Mouse (Mus musculus) kidney, postnatal 4 days (tissue): Measurements from ENCODE around the gene Sipa1l3.

Experiments used
- DNase-seq, 2 experiments: peaks; one replicate each; pipeline ENCODE4 v3.0.0; 2021; ENCODE audit warnings: mixed read lengths in 2 of 2

The Sipa1l3 gene

GRCm38 (mm10) chr7:29367166-29368003, 151.1 kb downstream of the Sipa1l3 start:
- no peak for DNase-seq

- peak; percentile 54 to 56 for DNase-seq
These were observed 154.4 kb downstream of the Sipa1l3 start for GRCm38 (mm10) chr7:29364052-29364451.

- DNase-seq: no peak
These were observed 156.9 kb downstream of the Sipa1l3 start for GRCm38 (mm10) chr7:29361497-29361896.

DNA sequence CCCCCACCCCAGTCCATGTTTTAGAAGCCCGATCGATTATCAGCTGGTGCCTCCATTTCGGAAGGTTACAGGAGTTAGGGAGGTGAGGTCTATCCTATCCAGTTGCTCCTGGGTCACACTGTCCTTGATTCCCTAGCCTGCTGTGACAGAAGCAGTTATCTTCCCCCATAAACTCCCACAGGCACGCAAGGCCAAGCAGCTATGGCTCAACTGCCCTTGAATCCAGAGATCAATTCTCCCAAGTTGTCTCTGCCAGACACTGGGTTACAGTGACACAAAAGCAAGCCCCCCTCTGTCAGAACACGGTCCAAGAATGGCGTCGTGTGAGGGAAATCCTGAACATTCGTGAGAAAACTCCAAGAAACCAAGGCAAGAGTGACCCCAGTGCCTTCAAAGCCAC, 163.0 kb downstream of the Sipa1l3 start:
- no peak for DNase-seq

GRCm38 (mm10) chr7:29354161-29354560, 164.3 kb downstream of the Sipa1l3 start:
- no peak for DNase-seq

DNA sequence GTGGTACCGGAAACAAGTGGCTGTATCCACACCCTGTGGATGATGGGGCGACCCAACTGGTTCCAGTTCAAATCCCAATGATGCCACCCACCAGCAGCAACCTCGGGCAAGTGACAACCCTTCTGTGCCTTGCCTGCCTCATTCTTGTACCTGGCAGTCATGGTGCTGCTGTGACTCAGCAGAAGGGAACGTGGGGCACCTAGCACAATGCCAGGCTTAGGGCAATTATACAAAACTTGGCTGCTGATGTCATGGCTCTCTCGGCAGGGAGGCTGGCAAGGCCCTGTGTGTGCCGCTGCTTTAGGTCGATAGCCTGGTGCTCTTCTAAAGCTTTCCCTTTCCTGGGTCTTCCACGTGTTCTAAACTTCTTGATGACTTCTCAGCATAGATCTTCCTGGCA, 166.2 kb downstream of the Sipa1l3 start:
- no peak for DNase-seq

- DNase-seq: no peak
These were observed 168.0 kb downstream of the Sipa1l3 start for GRCm38 (mm10) chr7:29350489-29350888.

GRCm38 (mm10) chr7:29346212-29346611, 172.2 kb downstream of the Sipa1l3 start:
- DNase-seq: no peak

- no peak for DNase-seq
These were observed 172.9 kb downstream of the Sipa1l3 start for GRCm38 (mm10) chr7:29345534-29345933.

DNA sequence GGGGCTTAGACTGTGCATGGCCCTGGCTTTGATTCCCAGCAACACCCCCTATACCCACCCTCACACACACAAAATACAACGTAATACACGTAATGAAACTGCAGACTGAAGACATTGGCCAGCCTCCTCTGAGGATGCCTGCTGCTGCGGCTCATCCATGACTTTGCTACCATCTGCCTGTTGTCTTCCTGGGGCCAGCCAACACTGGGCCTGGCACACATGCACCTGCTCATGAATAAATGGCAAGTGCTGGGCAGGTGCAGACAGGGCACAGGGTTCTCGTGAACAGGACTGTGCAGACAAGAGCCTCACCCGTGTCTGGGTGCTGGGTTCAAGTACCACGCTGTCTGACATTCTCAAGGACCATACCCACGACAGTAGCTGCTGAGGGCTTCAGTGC, 174.7 kb downstream of the Sipa1l3 start:
- DNase-seq: no peak

DNA sequence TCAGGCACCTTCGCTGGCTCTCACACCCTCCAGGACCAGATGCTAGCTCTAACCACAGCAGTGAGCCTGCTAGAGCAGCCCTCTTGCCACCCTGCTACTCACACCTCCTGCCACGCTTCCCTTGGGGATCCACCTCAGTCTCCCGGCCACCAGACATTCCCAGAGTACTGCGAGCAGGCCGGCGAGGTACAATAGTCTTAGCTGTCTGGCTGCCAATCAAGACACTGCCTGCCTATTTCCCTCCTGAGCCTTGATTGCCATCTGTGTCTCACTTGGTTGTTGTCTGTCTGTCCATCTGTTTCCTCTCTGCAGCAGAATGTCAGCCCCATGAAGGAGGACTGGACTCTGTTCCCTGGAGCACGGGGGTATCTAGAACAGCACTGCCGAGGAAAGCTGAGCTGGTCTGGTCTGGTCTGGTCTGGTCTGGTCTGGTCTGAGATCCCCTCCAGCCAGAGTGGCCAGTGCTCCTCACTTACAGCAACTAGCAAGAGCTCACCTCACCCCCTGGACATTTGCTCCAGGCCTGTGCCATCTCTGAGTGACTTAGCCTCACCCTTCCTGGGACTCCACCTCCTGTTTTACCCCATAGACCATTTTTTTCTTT, 175.8 kb downstream of the Sipa1l3 start:
- DNase-seq: no peak

DNA sequence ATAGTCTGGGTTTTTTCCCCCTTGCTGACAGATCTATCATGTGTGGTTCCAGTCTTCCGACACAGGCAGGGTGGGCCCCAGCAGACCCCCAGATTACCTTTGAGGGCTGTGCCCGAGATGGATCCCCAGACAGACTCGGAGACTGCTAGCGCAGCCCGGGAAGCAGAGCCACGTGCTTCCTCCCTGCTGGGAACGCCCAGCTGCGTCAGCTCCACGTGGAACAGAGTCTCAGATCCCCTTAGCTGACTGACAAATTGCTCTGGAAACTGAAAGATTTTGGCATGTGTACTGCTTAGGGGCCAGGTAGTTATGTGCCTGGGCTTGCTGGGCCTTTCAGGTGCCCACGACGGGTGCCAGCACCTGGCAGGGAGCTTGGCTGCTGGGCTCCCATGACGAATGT, 176.7 kb downstream of the Sipa1l3 start:
- no peak for DNase-seq

GRCm38 (mm10) chr7:29340838-29341237, 177.6 kb downstream of the Sipa1l3 start:
- DNase-seq: no peak

DNA sequence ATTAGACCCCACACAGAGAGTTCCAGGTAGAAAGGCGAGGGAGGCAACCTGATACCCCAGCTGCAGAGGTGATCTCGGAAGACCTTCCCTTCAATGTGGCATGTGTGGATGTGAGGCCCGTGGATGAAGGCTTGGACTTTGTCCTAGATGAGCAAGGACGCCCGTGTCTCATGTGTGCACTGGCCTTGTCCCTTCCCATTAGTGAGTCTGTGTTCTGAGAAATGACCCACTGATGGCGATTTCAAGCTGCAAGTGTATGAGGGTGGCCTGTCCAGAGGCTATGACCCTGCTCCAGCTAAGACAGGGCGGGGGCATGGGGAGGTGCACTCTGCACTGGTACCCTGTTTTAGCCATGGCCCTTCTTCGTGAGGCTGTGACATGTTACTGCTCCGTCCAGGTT, 178.2 kb downstream of the Sipa1l3 start:
- no peak for DNase-seq

DNA sequence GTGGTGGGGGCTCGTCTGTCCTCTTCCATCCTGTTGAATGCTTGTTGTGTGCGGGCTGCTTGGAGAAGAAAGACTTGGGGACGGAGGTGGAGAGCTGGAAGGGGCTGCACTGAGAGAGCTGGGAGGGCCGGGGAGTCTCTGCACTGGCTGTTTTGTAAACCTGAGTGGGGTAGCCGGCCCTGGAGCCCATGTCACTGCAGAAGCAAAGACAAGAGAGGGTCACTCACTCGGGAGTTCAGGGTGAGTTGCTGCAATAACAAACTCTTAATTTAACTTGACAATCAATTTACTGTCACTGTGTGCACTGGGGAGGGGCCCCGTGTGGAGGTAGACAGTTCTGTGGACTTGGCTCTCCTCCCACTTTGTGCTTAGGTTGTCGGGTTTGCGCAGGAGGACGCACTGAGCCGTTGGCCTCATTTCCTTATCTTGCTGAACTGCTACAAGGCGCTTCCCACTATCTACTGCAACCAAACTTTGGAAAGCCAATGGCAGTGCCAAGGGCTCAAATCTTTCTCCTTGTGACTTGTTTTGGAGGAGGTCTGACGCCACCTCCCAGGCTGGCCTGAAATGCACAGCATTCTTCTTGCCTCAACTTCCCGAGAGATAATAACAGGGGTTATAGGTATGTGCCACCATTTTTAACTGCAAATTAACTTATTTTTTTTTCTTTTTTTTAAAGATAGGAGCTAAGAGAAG, 179.3 kb downstream of the Sipa1l3 start:
- DNase-seq: peak in 1 of 2 experiments; percentile 42

- peak in 1 of 2 experiments; percentile 44 for DNase-seq
These were observed 180.0 kb downstream of the Sipa1l3 start for GRCm38 (mm10) chr7:29338351-29338919.

- no peak for DNase-seq
These were observed 180.7 kb downstream of the Sipa1l3 start for GRCm38 (mm10) chr7:29337766-29338165.

- no peak for DNase-seq
These were observed 181.6 kb downstream of the Sipa1l3 start for GRCm38 (mm10) chr7:29336795-29337319.

DNA sequence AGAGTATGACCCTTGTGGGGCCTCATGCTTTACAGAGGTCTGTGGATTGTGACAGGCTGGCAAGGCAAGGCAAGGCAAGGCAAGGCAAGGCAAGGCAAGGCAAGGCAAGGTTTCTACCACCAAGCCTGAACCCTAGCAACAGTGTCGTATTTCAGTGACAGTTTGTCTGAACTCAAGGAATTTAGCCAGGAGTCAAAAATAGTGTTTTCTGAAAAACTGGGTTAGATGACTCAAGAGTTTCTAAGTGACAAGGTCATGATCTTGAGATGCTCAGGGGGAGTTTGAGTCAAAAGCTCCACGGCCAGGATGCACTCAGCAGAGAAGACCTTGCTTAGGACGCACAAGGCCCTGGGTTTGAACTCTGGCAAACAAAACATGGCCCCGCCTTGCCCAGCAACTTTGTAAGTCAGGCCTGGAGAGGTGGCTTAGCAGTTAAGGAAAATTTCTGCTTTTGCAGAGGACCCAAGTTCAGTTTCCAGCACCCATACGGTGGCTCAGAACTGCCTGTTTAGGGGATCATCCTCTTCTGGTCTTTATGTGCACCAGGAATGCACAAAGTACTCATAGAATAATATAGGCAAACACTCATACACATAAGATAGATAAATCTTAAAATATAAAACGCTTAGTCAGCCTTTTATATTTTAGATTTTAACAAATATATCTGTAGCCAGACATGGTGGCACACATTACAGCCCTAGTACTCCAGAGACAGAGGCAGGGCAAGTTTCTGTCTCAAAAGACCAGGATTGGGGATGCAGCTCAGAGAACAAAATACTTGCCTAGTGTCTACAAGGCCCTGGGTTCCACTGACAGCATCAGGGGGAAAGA, 182.4 kb downstream of the Sipa1l3 start:
- DNase-seq: no peak

- DNase-seq: no peak
These were observed 183.2 kb downstream of the Sipa1l3 start for GRCm38 (mm10) chr7:29335276-29335675.

GRCm38 (mm10) chr7:29334156-29334555, 184.3 kb downstream of the Sipa1l3 start:
- DNase-seq: no peak

GRCm38 (mm10) chr7:29328984-29329383, 189.5 kb downstream of the Sipa1l3 start:
- no peak for DNase-seq
